In genomic region chr6:57693116-57693515, GRCm38 (mm10) we compare ENCODE assay signal across 27 mouse cellular contexts. TPM values are rescaled to one million over a fixed set of nuclear protein-coding genes. Genes with fewer than 3 reads are reported as not detected.
DNase-seq lines count a peak whose midpoint lies in the region; ATAC-seq and TF ChIP-seq lines count a peak whose summit lies in the region.
"Had no signal": no experiment of that assay in that cellular context is flagged by ENCODE, and none has a peak within 500 bp of the region (broad histone marks: within the 10 kb centered on the region; RNA-seq: fewer than 3 reads in every experiment).

No protein-coding gene starts in this region.

- H3K4me2 ChIP-seq in lung, embryonic 14.5 days = no peak overlapping the region
- H3K4me2 ChIP-seq in stomach, postnatal 0 days (replicated peaks; ENCODE audit: low read depth) = no peak overlapping the region
- H3K4me2 ChIP-seq: forebrain, embryonic 15.5 days had no signal

- ATAC-seq in lung, embryonic 14.5 days (ENCODE audit: insufficient read depth) = no peak
- no peak for ATAC-seq in stomach, postnatal 0 days (ENCODE audit: low FRiP score, low TSS enrichment)
- ATAC-seq: activated CD4-positive, CD25-positive, alpha-beta regulatory T cell, adult 4 months; CD4-positive, CD25-positive, alpha-beta regulatory T cell, adult 4 months; forebrain, embryonic 13.5 days; forebrain, embryonic 15.5 days; forebrain, postnatal 0 days; Patski had no signal

- no peak for TF ChIP-seq POLR2A in lung, adult 2 months (IDR thresholded peaks at IDR 0.05; ENCODE audit: borderline replicate concordance, extremely low read depth, low read depth, low read length)

- no peak for TF ChIP-seq CTCF in lung, embryonic 14.5 days (IDR thresholded peaks at IDR 0.05; ENCODE audit: low read depth)
- no peak for TF ChIP-seq CTCF in lung, adult 2 months (IDR thresholded peaks at IDR 0.05; ENCODE audit: insufficient read depth, low read length)
- TF ChIP-seq CTCF in stomach, postnatal 0 days (IDR thresholded peaks at IDR 0.05; ENCODE audit: low read depth) = no peak

- H3K36me3 ChIP-seq in heart, embryonic 10.5 days = peaks cover 17% of the 10 kb centered on the region
- H3K36me3 ChIP-seq in lung, embryonic 14.5 days (ENCODE audit: insufficient read depth) = peaks cover 14% of the 10 kb centered on the region; the same call in 1 of the 2 replicates
- H3K36me3 ChIP-seq in stomach, postnatal 0 days (ENCODE audit: control insufficient read depth, insufficient read depth, low read length) = no peaks in the 10 kb centered on the region

- no peak overlapping the region for H3K9ac ChIP-seq in lung, embryonic 14.5 days
- 0 out of 2 replicates have a peak overlapping the region, but pooled peaks have one; percentile 8 for H3K9ac ChIP-seq in stomach, postnatal 0 days (ENCODE audit: low read length)
- H3K9ac ChIP-seq: embryonic facial prominence, embryonic 12.5 days; forebrain, embryonic 13.5 days; forebrain, embryonic 15.5 days; forebrain, postnatal 0 days had no signal

- WGBS in heart, embryonic 10.5 days = 83% methylated on average over 3 of the region's 3 CpGs
- WGBS in lung, embryonic 14.5 days = 70% methylated on average over 3 of the region's 3 CpGs
- 85% methylated on average over 3 of the region's 3 CpGs for WGBS in lung, adult 2 months
- 87% methylated on average over 3 of the region's 3 CpGs for WGBS in stomach, postnatal 0 days

- H3K27ac ChIP-seq in heart, embryonic 10.5 days = no peak overlapping the region
- H3K27ac ChIP-seq in lung, embryonic 14.5 days (ENCODE audit: low read depth) = peak overlapping the region; percentile 42; the same call in 1 of the 2 replicates
- H3K27ac ChIP-seq in stomach, postnatal 0 days (replicated peaks) = no peak overlapping the region
- H3K27ac ChIP-seq: embryonic facial prominence, embryonic 10.5 days; embryonic facial prominence, embryonic 12.5 days; forebrain, embryonic 13.5 days; forebrain, embryonic 15.5 days had no signal

- peak; percentile 13 for DNase-seq in adrenal gland, postnatal 10 days
- no peak for DNase-seq in adrenal gland, postnatal 4 days (ENCODE audit: low spot score in 2 of 2)
- peak; percentile 75 for DNase-seq in heart, adult 11 months
- DNase-seq in heart, embryonic 10.5 days (ENCODE audit: low spot score) = no peak
- no peak for DNase-seq in lung, embryonic 14.5 days
- no peak for DNase-seq in lung, adult 2 months
- no peak for DNase-seq in stomach, postnatal 0 days (ENCODE audit: low spot score)
- no peak for DNase-seq in left cerebral cortex, adult 18-20 months (ENCODE audit: low spot score in 2 of 2)
- DNase-seq: adrenal gland, adult 2 months; adrenal gland, postnatal 14 days; adrenal gland, postnatal 36 days; B cell, adult 2 months; cerebellum, adult 11-12 months; cerebellum, adult 2 months; cerebellum, adult 9-10 months; cerebellum, postnatal 10 days; cerebellum, postnatal 25 days; forebrain, postnatal 0 days had no signal

- 0 out of 2 replicates have a peak, but pooled peaks cover 3% of the 10 kb centered on the region for H3K4me1 ChIP-seq in heart, embryonic 10.5 days
- H3K4me1 ChIP-seq in lung, embryonic 14.5 days (ENCODE audit: insufficient read depth) = peaks cover 3% of the 10 kb centered on the region; the same call in 1 of the 2 replicates
- no peaks in the 10 kb centered on the region for H3K4me1 ChIP-seq in lung, adult 2 months (ENCODE audit: control insufficient read depth, insufficient read depth, low read length)
- H3K4me1 ChIP-seq in stomach, postnatal 0 days (replicated peaks; ENCODE audit: control insufficient read depth, insufficient read depth) = no peaks in the 10 kb centered on the region
- H3K4me1 ChIP-seq: embryonic facial prominence, embryonic 10.5 days; embryonic facial prominence, embryonic 12.5 days had no signal

- TF ChIP-seq EP300 in stomach, postnatal 0 days (optimal IDR thresholded peaks at IDR 0.05) = no peak

- H3K9me3 ChIP-seq in heart, embryonic 10.5 days = no peaks in the 10 kb centered on the region
- no peaks in the 10 kb centered on the region for H3K9me3 ChIP-seq in lung, embryonic 14.5 days (ENCODE audit: low read depth, low read length)
- no peaks in the 10 kb centered on the region for H3K9me3 ChIP-seq in stomach, postnatal 0 days (ENCODE audit: control insufficient read depth, low read length)
- H3K9me3 ChIP-seq: embryonic facial prominence, embryonic 10.5 days; embryonic facial prominence, embryonic 12.5 days; forebrain, embryonic 13.5 days; forebrain, embryonic 15.5 days; G1E had no signal

- no peak overlapping the region for H3K4me3 ChIP-seq in heart, embryonic 10.5 days
- H3K4me3 ChIP-seq in lung, embryonic 14.5 days (ENCODE audit: low read depth, low read length) = no peak overlapping the region
- H3K4me3 ChIP-seq in lung, adult 2 months (replicated peaks; ENCODE audit: extremely low read depth, low read depth, low read length) = no peak overlapping the region
- H3K4me3 ChIP-seq in stomach, postnatal 0 days (ENCODE audit: low read depth, low read length) = no peak overlapping the region
- H3K4me3 ChIP-seq: embryonic facial prominence, embryonic 12.5 days; forebrain, embryonic 13.5 days; forebrain, embryonic 15.5 days had no signal

- no peaks in the 10 kb centered on the region for H3K27me3 ChIP-seq in heart, embryonic 10.5 days (ENCODE audit: insufficient read depth, poor library complexity, severe bottlenecking)
- H3K27me3 ChIP-seq in lung, embryonic 14.5 days (ENCODE audit: insufficient read depth, low read length) = no peaks in the 10 kb centered on the region
- H3K27me3 ChIP-seq in stomach, postnatal 0 days (ENCODE audit: control insufficient read depth, insufficient read depth, low read length) = no peaks in the 10 kb centered on the region
- H3K27me3 ChIP-seq: CH12.LX; embryonic facial prominence, embryonic 12.5 days; forebrain, embryonic 13.5 days; forebrain, embryonic 15.5 days; Patski had no signal

RNA-seq across cellular contexts. Expression of gene Pyurf, which starts 1.2 kb away (rescaled TPM):
- 10 to 100 TPM; 19.4 to 24.0 TPM for total RNA-seq in adrenal gland, postnatal 10 days (2021)
- total RNA-seq in adrenal gland, postnatal 4 days (2021) = 10 to 100 TPM; 13.8 to 14.5 TPM
- 23.5 and 28.4 TPM in 2 replicates for polyA plus RNA-seq in heart, embryonic 10.5 days (2016; fragmentation: Nextera tagmentation; extraction: Ambion mirVana)
- polyA plus RNA-seq in lung, embryonic 14.5 days (2014; fragmentation: Nextera tagmentation; extraction: Ambion mirVana) = 19.1 and 19.9 TPM in 2 replicates
- polyA plus RNA-seq in lung, adult 2 months (2012; rRNA removed) = 7.3 and 8.4 TPM in 2 replicates
- polyA plus RNA-seq in stomach, postnatal 0 days (2015; fragmentation: Nextera tagmentation; extraction: Ambion mirVana) = 16.2 and 16.3 TPM in 2 replicates
- 10 to 100 TPM in 1 of 2 experiments, 1 to 10 TPM in 1; 9.0 to 10.3 TPM for total RNA-seq in left cerebral cortex, adult 18-20 months (2021)

RNA-seq across cellular contexts. Expression of gene Lancl2, which starts 9.2 kb away (rescaled TPM):
- 10 to 100 TPM; 20.2 to 22.2 TPM for total RNA-seq in adrenal gland, postnatal 10 days (2021)
- total RNA-seq in adrenal gland, postnatal 4 days (2021) = 10 to 100 TPM; 28.9 to 29.4 TPM
- polyA plus RNA-seq in heart, embryonic 10.5 days (2016; fragmentation: Nextera tagmentation; extraction: Ambion mirVana) = 20.6 and 22.2 TPM in 2 replicates
- 29.9 and 30.2 TPM in 2 replicates for polyA plus RNA-seq in lung, embryonic 14.5 days (2014; fragmentation: Nextera tagmentation; extraction: Ambion mirVana)
- 4.4 and 4.9 TPM in 2 replicates for polyA plus RNA-seq in lung, adult 2 months (2012; rRNA removed)
- 9.6 and 9.8 TPM in 2 replicates for polyA plus RNA-seq in stomach, postnatal 0 days (2015; fragmentation: Nextera tagmentation; extraction: Ambion mirVana)
- total RNA-seq in left cerebral cortex, adult 18-20 months (2021) = 100 to 1,000 TPM; 104 to 111 TPM

Comparison
In these comparisons a context has a peak if more than half of its experiments do, and no peak if none do; other contexts are left out.
1. DNase-seq: peak in adrenal gland, postnatal 10 days (single experiment) and heart, adult 11 months (single experiment); none in adrenal gland, postnatal 4 days (0 of 2), heart, embryonic 10.5 days (single experiment), lung, embryonic 14.5 days (single experiment), lung, adult 2 months (single experiment), stomach, postnatal 0 days (single experiment) and left cerebral cortex, adult 18-20 months (0 of 2).